Mouse (Mus musculus) CD4-positive, CD25-positive, alpha-beta regulatory T cell (primary cell): ENCODE results near the gene Tcea3. TPM values are rescaled to one million over a fixed set of nuclear protein-coding genes. Genes with fewer than 3 reads are reported as not detected.

ENCODE experiments used
- polyA plus RNA-seq: library from polyadenylated mRNA; unstranded; fragments of 100-300 nt; shearing (Covaris generic); gene quantifications from one replicate; pipeline ENCODE4 v1.2.1, GENCODE M21; 2017

The Tcea3 gene
- 0.61 TPM for polyA plus RNA-seq

GRCm38 (mm10) chr4:136247729-136248463 lies at the start of gene Tcea3:
Gene Tcea3, plus strand, starts transcription at chr4:136247729.

DNA sequence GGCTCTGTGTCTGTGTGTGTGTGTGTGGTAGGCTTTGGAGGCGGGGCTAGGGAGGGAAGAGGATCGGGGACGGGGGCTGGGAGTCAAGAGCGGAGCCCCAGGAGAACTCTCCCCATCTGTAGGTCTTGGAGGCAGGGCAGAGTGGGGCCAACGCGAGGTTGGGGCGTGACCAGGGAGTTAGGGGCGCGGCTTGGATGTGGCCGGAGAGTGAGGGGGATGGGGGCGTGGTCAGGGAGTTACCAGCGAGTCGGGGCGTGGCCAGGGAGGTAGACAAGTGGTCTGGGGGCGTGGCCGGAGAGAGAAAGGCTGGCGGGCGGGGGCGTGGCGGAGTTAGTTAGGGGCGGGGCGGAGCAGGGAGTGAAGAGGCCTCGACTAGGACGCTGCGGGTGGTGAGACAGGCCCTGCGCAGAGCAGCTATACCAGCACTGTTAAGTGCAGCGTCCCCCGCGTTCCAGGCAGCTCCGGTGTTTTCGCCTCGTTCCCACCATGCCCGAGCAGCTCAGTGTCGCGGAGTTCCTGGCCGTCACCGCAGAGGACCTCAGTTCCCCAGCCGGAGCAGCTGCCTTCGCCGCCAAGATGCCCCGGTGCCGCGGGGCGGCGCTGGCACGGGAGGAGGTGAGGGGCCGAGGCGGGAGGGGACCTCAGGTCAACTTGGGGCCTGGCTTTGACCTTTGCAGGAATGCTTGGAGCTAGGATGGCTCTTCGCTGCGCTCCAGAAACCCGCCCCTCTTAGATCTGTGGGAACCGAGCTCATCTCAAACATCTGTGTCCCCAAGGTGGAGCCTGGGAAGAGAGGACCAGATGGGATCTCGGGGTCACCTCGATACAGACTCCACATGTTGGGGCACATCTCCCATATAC lies 41.3 kb upstream of the Tcea3 start, which contains the start of gene Asap3:
Gene Asap3, plus strand, starts transcription at position 333 of the 861 bp plus-strand sequence.

DNA sequence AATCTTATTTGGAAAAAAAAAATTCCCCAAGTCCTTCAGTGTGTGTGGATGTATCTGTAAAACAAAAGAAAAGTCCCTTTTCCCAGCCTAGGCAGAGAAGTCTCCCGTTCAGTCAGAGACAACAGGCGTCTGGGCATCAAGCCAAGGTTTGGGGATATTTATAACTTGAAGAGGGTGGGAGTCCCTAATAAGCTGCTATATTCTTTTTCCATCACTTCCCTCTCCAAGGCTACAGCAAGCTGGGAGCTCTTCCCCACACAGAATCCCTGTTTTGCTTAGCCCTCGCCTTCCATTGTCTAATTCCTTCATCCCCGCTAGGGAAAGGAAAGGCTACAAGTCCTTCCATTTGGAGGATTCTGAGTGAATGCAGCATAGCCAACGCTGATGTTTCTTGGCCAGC lies 36.9 kb downstream of the Tcea3 start, which contains the start of gene Zfp46:
Gene Zfp46, plus strand, starts transcription at position 229 of the 400 bp plus-strand sequence.

DNA sequence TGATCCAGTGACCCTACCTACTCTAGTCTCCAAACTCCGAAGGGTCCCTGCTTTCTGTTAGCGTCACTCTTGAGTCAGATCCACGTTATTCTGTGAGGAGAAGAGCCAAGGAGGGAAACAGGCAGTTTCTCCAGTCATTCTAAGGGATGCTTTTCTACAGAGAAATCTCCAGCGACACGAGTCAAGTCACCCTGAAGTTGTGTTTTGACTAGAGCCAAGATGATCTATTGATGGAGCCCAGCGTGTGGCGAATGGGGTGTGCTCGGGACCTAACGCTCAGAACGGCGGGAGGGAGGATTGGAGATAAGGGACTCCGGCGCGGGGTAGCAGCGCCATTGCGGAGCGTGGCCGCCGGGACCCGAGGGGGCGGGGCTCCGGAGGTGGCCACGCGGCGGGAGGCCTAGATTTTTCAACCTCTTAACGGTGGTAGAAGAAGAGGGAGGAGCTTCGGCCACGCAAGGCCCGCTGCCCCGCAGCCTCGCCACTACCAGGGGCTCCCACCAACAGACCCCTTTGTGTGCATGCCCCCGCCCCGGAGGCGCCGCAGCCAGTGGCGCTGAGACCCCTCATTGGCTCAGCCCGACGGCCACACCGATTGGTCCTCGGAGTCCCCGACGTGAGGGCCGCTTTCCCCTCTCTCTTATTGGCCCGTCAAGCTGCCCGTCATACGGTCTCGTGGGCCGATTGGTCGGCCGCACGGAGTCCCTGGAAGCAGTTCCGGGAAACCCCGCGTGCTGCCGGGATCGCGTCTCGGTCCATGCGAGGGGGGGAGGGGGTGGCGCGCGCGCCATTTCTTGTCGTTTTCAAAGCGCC lies 62.9 kb downstream of the Tcea3 start, which contains the start of gene Hnrnpr:
Gene Hnrnpr, plus strand, starts transcription at position 714 of the 813 bp plus-strand sequence.

Other genes starting within 250 kb of the Tcea3 start
- 50.7 TPM for gene Eloa, start 226.0 kb upstream of the Tcea3 start, polyA plus RNA-seq
- 326 TPM for gene Rpl11, start 194.3 kb upstream of the Tcea3 start, polyA plus RNA-seq
- 281 TPM for gene Id3, start 104.2 kb upstream of the Tcea3 start, polyA plus RNA-seq
- 23.0 TPM for gene E2f2, start 75.3 kb upstream of the Tcea3 start, polyA plus RNA-seq
- gene Asap3, start 41.4 kb upstream of the Tcea3 start, polyA plus RNA-seq, result 0.24 TPM
- gene Zfp46, start 37.0 kb downstream of the Tcea3 start, polyA plus RNA-seq, result 14.4 TPM
- gene Hnrnpr, start 63.2 kb downstream of the Tcea3 start, polyA plus RNA-seq, result 125 TPM
- gene Htr1d, start 175.8 kb downstream of the Tcea3 start, polyA plus RNA-seq, result not detected
- 0.50 TPM for gene 6030445D17Rik, start 214.5 kb downstream of the Tcea3 start, polyA plus RNA-seq
- gene Luzp1, start 222.0 kb downstream of the Tcea3 start, polyA plus RNA-seq, result 6.2 TPM